Mouse (Mus musculus) spleen, adult 2 months (tissue): ENCODE data around the gene Rims3. TPM values are rescaled to one million over a fixed set of nuclear protein-coding genes. Genes with fewer than 3 reads are reported as not detected.

Experiments used
- DNase-seq, 2 experiments: peaks; one replicate each; pipeline versions ENCODE4 v3.0.0 to v3.0.0-alpha.2; 2012 to 2021; ENCODE audit warnings: low spot score in 2 of 2, low read depth in 1 of 2
- H3K27ac ChIP-seq: fragments of 200-500 bp; 2 replicates; pipeline ENCODE4 v1.5.1; 2012; ENCODE audit warnings: low read length, inconsistent platforms; ENCODE audit not compliant: insufficient read depth
- H3K27me3 ChIP-seq: fragments of 200-500 bp; 2 replicates; pipeline ENCODE4 v1.6.1; 2012; ENCODE audit warnings: mild to moderate bottlenecking, moderate library complexity, low read length, inconsistent platforms; ENCODE audit not compliant: control insufficient read depth, insufficient read depth
- H3K36me3 ChIP-seq: fragments of 200-500 bp; 2 replicates; pipeline ENCODE4 v1.6.1; 2012; ENCODE audit warnings: mild to moderate bottlenecking, low read length, inconsistent platforms; ENCODE audit not compliant: control insufficient read depth, insufficient read depth
- H3K4me1 ChIP-seq: fragments of 200-500 bp; 2 replicates; pipeline ENCODE4 v1.6.1; 2011; ENCODE audit warnings: inconsistent platforms; ENCODE audit not compliant: control insufficient read depth, insufficient read depth, insufficient read length
- H3K4me3 ChIP-seq: fragments of 200-500 bp; 2 replicates; pipeline ENCODE4 v1.5.1; 2011; ENCODE audit warnings: mild to moderate bottlenecking, inconsistent platforms; ENCODE audit not compliant: insufficient read depth, insufficient read length; ENCODE audit errors: extremely low read depth
- CTCF ChIP-seq: fragments of 200-500 bp; IDR thresholded peaks from 2 replicates; pipeline ENCODE4 v1.5.1; 2011; ENCODE audit warnings: mild to moderate bottlenecking, inconsistent platforms; ENCODE audit not compliant: insufficient read depth, insufficient read length, insufficient replicate concordance; ENCODE audit errors: extremely low read depth
- POLR2A ChIP-seq: fragments of 200-500 bp; IDR thresholded peaks from 2 replicates; pipeline ENCODE4 v1.6.1; 2011; ENCODE audit warnings: low read depth, low read length, inconsistent platforms
- WGBS: fragments of 180-500 bp; shearing (Covaris S2); methylation state at CpG from one replicate; pipeline ENCODE4 v1.1.7; 2018; 5-methylcytosine and 5-hydroxymethylcytosine counted together
- polyA plus RNA-seq: library from polyadenylated mRNA; depleted of rRNA; stranded (reverse); fragments of >200 nt; gene quantifications from 2 replicates; pipeline ENCODE4 v1.2.3, GENCODE M21; 2012

Gene Rims3
- polyA plus RNA-seq, 1 experiment = 8.7 TPM

GRCm38 (mm10) chr4:120891960-120892359, 37.3 kb downstream of the Rims3 start:
- Histone ChIP-seq H3K36me3 (no peaks in the 10 kb centered on the region), H3K4me3 (no peak overlapping the region), H3K4me1 (no peaks in the 10 kb centered on the region), H3K27me3 (no peaks in the 10 kb centered on the region), H3K27ac (no peak overlapping the region)
- DNase-seq = no peak
- no peak for TF ChIP-seq POLR2A

- H3K36me3 ChIP-seq = no peaks in the 10 kb centered on the region
- TF ChIP-seq CTCF = no peak
- no peak for TF ChIP-seq POLR2A
- no peaks in the 10 kb centered on the region for H3K27me3 ChIP-seq
- no peak overlapping the region for H3K4me3 ChIP-seq
- H3K4me1 ChIP-seq = no peaks in the 10 kb centered on the region
- no peak overlapping the region for H3K27ac ChIP-seq
- 61% methylated on average over 1 of the region's 1 CpGs for WGBS
- DNase-seq = no peak
Measured at GRCm38 (mm10) chr4:120892516-120892915, 37.9 kb downstream of the Rims3 start.

- no peak for DNase-seq
- TF ChIP-seq CTCF (no peak), POLR2A (no peak)
- no peaks in the 10 kb centered on the region for H3K4me1 ChIP-seq
- WGBS = 83% methylated on average over 11 of the region's 11 CpGs
- H3K36me3 ChIP-seq = no peaks in the 10 kb centered on the region
- no peak overlapping the region for H3K27ac ChIP-seq
- H3K27me3 ChIP-seq = no peaks in the 10 kb centered on the region
- H3K4me3 ChIP-seq = no peak overlapping the region
Measured at GRCm38 (mm10) chr4:120893656-120894401, 39.2 kb downstream of the Rims3 start.

- DNase-seq = no peak
- H3K27ac ChIP-seq = no peak overlapping the region
- TF ChIP-seq POLR2A (no peak), CTCF (no peak)
- no peaks in the 10 kb centered on the region for H3K27me3 ChIP-seq
- H3K4me1 ChIP-seq = no peaks in the 10 kb centered on the region
- no peak overlapping the region for H3K4me3 ChIP-seq
- WGBS = 80% methylated on average over 11 of the region's 11 CpGs
- no peaks in the 10 kb centered on the region for H3K36me3 ChIP-seq
Measured at GRCm38 (mm10) chr4:120894584-120894983, 40.0 kb downstream of the Rims3 start.

- no peak overlapping the region for H3K4me3 ChIP-seq
- no peak for TF ChIP-seq POLR2A
- no peak for TF ChIP-seq CTCF
- no peaks in the 10 kb centered on the region for H3K27me3 ChIP-seq
- 76% methylated on average over 7 of the region's 7 CpGs for WGBS
- no peaks in the 10 kb centered on the region for H3K36me3 ChIP-seq
- H3K27ac ChIP-seq = no peak overlapping the region
- no peak for DNase-seq
- H3K4me1 ChIP-seq = no peaks in the 10 kb centered on the region
Measured at GRCm38 (mm10) chr4:120895226-120895625, 40.6 kb downstream of the Rims3 start.

GRCm38 (mm10) chr4:120895810-120896584, 41.4 kb downstream of the Rims3 start:
- 81% methylated on average over 7 of the region's 7 CpGs for WGBS
- Histone ChIP-seq H3K27me3 (no peaks in the 10 kb centered on the region), H3K27ac (no peak overlapping the region), H3K4me3 (no peak overlapping the region), H3K4me1 (no peaks in the 10 kb centered on the region), H3K36me3 (no peaks in the 10 kb centered on the region)
- no peak for DNase-seq
- no peak for TF ChIP-seq CTCF
- TF ChIP-seq POLR2A = no peak

GRCm38 (mm10) chr4:120904533-120904932, 49.9 kb downstream of the Rims3 start:
- Histone ChIP-seq H3K36me3 (no peaks in the 10 kb centered on the region), H3K4me3 (no peak overlapping the region), H3K27ac (no peak overlapping the region), H3K4me1 (no peaks in the 10 kb centered on the region), H3K27me3 (no peaks in the 10 kb centered on the region)
- no peak for DNase-seq
- TF ChIP-seq POLR2A = no peak
- TF ChIP-seq CTCF = no peak
- 14% methylated on average over 4 of the region's 4 CpGs for WGBS
